Mouse (Mus musculus) thymus, postnatal 10 days (tissue): ENCODE data around the gene Mdp1.

ENCODE experiments used
- DNase-seq, 2 experiments: peaks; one replicate each; pipeline ENCODE4 v3.0.0; 2021; ENCODE audit warnings: low spot score in 2 of 2

The Mdp1 gene

DNA sequence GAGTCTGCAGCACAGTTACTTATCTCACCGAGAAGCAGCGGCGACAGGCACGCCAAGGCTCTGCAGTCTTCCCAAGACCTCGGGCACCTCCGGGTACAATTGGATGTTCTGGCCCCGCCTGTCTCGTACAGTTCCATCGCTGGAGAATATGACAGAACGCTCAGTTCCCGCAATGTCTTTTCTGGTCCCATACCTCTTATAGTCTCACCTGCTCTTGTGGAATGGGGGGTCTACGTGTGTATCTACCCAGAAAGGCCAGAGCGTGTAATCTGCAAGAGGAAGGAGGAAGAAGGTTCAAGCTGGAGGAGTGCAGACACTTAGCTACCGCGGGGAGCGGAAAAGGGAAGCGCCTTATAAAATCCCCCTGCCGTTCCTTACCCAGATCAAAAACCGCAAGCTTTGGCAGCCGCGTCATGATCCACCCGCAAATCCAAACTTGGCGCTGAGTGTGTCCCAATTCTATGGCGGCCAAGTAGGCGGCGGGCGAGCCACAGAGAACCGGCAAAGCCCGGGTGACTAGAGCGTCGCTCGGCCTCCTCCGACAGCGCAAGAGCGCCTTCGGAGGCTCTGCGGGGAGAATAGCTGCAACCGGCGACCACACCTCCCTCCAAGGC is at the start of gene Mdp1:
Mdp1 (minus strand) TSS at position 549 of the 614 bp plus-strand sequence.
- peak; percentile 62 to 69 for DNase-seq

- no peak for DNase-seq
Measured at GRCm38 (mm10) chr14:55709509-55709908, 49.2 kb upstream of the Mdp1 start.

DNA sequence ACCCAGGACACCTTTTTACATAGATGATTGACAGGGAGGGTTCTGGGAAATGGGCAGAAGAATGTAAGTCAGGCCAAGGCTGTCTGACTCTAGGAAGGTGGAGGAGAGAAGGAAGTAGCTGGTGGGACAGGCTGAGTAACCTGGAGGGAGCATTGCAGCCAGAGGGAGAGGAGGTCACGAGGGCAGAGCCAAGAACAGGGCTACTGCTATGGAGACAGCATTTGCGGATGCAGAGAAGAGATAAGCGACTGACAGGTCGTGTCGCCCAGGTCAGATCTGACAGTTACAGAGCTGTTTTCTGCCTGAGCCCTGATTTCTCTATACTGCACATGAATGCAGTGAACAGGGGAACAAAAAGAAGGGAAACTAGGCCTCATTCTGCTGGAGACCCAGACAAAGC is 47.1 kb upstream of the Mdp1 start:
- no peak for DNase-seq

- no peak for DNase-seq
Measured at GRCm38 (mm10) chr14:55706051-55706600, 45.8 kb upstream of the Mdp1 start.

- no peak for DNase-seq
Measured at GRCm38 (mm10) chr14:55702761-55703160, 42.5 kb upstream of the Mdp1 start.

GRCm38 (mm10) chr14:55701131-55701530 is 40.8 kb upstream of the Mdp1 start:
- DNase-seq: no peak

- no peak for DNase-seq
Measured at GRCm38 (mm10) chr14:55697226-55697625, 36.9 kb upstream of the Mdp1 start.

DNA sequence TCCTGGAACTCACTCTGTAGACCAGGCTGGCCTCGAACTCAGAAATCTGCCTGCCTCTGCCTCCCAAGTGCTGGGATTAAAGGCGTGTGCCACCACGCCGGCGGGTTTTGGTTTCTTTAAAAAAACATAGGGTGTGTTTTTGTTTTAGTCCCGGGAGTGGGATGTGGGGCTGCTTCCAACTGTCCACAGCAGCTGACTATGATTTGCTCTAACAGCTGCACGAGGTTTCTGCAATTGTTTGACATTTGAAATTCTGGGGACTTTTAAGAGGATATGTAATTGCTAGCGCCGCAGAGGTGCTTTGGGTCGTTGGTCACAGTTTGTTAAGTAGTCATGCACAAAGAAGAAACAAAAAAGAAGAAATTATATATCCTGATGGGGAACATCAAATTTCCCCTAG is 29.1 kb upstream of the Mdp1 start:
- no peak for DNase-seq

DNA sequence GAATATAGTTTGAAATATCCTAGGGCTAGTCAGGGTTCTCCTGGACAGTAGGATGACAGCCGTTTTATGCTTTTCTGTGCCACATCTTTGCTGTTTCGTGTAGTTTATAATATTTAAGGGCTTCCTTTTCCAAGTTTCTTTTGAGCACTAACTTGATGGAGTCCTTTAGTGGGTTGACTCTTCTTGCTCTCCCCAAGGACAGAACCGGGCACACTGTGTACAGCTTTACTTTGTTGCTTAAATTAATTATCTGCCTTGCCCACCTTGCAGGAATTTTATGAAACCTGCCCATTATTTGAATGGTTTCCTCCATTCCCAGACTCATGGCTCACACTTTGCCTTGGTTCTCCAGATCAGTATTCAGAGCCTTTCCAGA is 21.8 kb upstream of the Mdp1 start:
- no peak for DNase-seq

DNA sequence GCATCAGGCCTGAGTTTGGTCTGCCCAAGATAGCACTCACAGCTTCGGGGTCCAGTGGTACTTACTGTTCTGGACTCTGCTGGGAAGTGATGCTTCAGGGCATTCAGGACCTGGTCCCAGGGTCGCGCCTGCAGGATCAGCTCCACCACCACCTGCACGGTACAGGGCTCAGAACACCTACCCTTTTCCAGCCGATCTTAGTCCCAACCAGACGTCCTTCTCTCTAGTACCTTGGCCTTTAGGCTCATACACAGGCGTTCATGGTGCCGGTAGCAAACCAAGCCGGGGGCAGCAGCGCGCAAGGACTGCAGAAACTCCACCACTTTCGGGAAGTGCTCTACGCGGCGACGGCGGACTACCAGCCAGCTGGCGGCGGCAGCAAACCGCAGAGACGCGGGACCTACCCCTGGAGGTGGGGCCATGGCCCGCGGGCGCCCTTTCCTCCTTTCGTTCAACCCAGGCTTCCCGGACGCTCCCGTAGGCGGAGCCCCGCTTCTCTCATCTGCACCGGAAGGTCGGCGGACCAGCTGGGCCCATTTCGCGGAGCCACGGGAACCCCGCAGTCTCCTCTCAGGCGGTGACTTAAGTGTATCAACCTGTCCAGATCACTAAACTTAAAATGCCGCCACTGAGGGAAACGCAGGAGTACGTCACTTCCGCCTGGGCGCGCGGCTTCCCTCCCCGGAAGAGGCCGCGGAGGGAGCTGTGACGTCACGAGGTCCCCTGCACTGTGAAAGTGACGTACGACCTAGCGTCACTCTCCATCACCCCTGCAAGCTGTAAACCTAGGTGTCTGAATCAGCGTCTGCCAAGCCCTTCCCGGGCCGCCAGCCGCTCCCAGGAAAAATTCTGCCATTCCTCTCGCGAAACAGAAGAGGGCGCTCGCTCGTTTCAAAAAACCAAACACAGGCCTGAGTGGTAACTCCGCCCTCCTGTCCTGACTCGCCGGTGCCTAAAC is 21.1 kb upstream of the Mdp1 start, which contains the start of gene Tinf2:
Tinf2 (minus strand) TSS at position 661 of the 958 bp plus-strand sequence.
- peak; percentile 89 to 95 for DNase-seq

- no peak for DNase-seq
Measured at GRCm38 (mm10) chr14:55677615-55678014, 17.3 kb upstream of the Mdp1 start.

DNA sequence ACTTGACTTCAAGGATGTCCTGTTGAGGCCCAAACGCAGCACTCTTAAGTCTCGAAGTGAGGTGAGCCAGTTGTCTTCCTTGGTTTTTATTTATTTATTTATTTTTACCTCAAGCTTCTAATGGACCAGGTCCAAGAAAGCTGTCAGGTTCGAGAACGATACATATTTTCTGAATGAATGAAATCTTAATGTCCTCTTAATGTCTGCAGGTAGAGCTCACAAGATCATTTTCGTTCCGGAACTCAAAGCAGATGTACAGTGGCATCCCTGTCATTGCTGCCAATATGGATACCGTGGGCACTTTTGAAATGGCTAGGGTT is 12.4 kb upstream of the Mdp1 start:
- no peak for DNase-seq

DNA sequence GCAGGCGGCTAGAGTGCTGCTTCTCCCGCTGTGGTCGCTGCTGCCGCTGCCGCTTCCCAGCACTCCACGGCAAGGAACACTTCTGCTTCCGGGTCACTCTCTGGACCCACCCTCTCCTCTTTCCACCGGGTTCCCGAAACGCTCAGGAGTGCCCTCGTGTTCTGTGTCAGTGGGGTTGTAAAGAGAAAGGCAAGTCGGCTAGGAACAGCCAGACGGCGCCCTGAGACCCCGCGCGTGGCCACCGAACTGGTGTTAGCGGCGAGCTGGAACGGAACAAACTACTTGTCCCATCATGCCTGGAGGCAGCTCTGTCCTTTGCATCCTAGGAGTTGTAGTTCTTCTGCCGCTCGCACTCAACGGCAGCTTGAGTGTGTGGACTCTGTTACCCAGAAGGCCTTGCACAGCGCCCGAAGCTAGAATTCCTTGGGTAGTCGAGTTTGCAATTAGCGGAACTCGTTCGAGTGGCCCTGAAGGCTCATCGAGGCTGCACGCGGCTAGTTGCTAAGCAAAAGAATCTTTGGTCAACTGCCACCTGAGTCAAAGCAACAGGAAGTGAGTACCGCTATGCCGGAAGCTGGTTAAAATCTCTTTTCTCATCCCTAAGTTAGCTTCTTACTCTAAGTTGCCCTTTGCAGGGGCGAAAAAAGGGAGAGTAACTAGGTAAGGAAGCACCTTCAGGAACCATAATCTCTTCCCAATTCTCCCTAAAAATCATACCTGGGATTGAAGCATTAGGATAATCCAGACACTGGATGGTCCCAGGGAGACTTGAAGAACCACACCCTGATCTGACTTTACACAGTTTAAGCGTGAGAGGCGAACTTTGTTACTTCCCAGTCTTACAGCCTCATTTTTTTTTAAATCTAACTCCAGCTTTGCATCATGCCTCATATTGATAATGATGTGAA is 11.8 kb upstream of the Mdp1 start, which contains the start of the genes Gmpr2 and Nedd8:
Gmpr2 (plus strand) TSS at position 109 of the 908 bp plus-strand sequence.
Nedd8 (minus strand) TSS at position 292 of the 908 bp plus-strand sequence.
- peak; percentile 77 to 83 for DNase-seq

GRCm38 (mm10) chr14:55671486-55671832 is 11.2 kb upstream of the Mdp1 start:
- DNase-seq: no peak

DNA sequence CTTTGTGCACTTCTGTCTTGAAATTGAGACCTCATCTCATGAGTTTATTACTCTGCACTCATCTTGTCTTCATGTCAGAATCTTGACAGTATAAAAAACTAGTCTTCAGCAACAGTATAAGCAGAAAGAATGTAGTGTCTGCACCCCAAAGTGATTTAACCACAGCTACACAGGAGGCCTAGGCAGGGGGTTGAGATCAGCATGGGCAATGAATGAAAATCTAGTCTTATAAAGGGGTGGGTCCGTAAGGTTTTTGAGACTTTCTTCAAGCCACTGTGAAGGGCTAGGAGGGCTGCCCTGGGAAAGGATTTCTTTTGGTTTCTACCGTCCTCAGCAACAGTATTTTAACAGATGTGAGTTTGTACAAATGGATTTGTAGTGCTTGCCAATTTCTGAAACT is 328 bp upstream of the Mdp1 start:
- DNase-seq: no peak

GRCm38 (mm10) chr14:55658011-55658410 is 2.3 kb downstream of the Mdp1 start:
- no peak for DNase-seq

DNA sequence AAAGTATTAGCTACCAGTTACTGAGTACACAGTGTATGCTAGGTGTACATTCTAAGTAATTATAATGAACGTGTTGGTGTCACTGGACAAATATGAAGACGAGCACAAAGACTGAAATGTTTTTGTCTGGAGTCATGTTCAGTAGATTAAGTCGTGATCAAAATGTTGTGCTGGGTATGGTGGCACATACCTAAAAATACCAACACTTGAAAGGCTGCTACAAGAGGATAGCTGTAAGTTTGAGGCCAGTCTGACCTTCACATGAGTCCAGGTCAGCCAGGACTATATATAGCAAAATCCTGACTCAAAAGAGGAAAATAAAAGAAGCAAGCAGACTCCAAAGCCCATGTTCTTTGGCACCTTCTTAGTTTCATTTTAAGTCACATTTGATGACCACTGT is 3.4 kb downstream of the Mdp1 start:
- DNase-seq: no peak

- DNase-seq: peak; percentile 52 to 53
Measured at GRCm38 (mm10) chr14:55651528-55651927, 8.8 kb downstream of the Mdp1 start.

GRCm38 (mm10) chr14:55649884-55650283 is 10.4 kb downstream of the Mdp1 start, which contains the start of gene Tssk4:
Gene Tssk4 (plus strand): TSS chr14:55650184.
- no peak for DNase-seq

- DNase-seq: no peak
Measured at GRCm38 (mm10) chr14:55644261-55644888, 15.9 kb downstream of the Mdp1 start.
